Mouse (Mus musculus): ENCODE results near the gene Sept9. TPM values are rescaled to one million over a fixed set of nuclear protein-coding genes. Genes with fewer than 3 reads are reported as not detected.

Gene Sept9
- total RNA-seq, 1 experiment from 2014 or later, result 92.3 TPM

GRCm38 (mm10) chr11:117403073-117403472 lies 203.6 kb downstream of the Sept9 start:
- ATAC-seq (ENCODE audit: extremely low read depth, insufficient number of reproducible peaks, low FRiP score, poor library complexity, severe bottlenecking), result no peak

GRCm38 (mm10) chr11:117403781-117404180 lies 204.3 kb downstream of the Sept9 start:
- no peak for ATAC-seq (ENCODE audit: extremely low read depth, insufficient number of reproducible peaks, low FRiP score, poor library complexity, severe bottlenecking)

GRCm38 (mm10) chr11:117406711-117407110 lies 207.2 kb downstream of the Sept9 start:
- ATAC-seq (ENCODE audit: extremely low read depth, insufficient number of reproducible peaks, low FRiP score, poor library complexity, severe bottlenecking), result no peak

- no peak for ATAC-seq (ENCODE audit: extremely low read depth, insufficient number of reproducible peaks, low FRiP score, poor library complexity, severe bottlenecking)
These were observed 207.7 kb downstream of the Sept9 start for GRCm38 (mm10) chr11:117407196-117407595.

- ATAC-seq (ENCODE audit: extremely low read depth, insufficient number of reproducible peaks, low FRiP score, poor library complexity, severe bottlenecking), result no peak
These were observed 208.4 kb downstream of the Sept9 start for GRCm38 (mm10) chr11:117407651-117408441.

- ATAC-seq (ENCODE audit: extremely low read depth, insufficient number of reproducible peaks, low FRiP score, poor library complexity, severe bottlenecking), result no peak
These were observed 209.1 kb downstream of the Sept9 start for GRCm38 (mm10) chr11:117408442-117409031.

GRCm38 (mm10) chr11:117409331-117409730 lies 209.9 kb downstream of the Sept9 start:
- ATAC-seq (ENCODE audit: extremely low read depth, insufficient number of reproducible peaks, low FRiP score, poor library complexity, severe bottlenecking), result no peak

GRCm38 (mm10) chr11:117410059-117410458 lies 210.6 kb downstream of the Sept9 start:
- no peak for ATAC-seq (ENCODE audit: extremely low read depth, insufficient number of reproducible peaks, low FRiP score, poor library complexity, severe bottlenecking)

- no peak for ATAC-seq (ENCODE audit: extremely low read depth, insufficient number of reproducible peaks, low FRiP score, poor library complexity, severe bottlenecking)
These were observed 212.2 kb downstream of the Sept9 start for GRCm38 (mm10) chr11:117411663-117412062.

Other genes starting within 250 kb of the Sept9 start
- gene Sec14l1, start 84.5 kb upstream of the Sept9 start, total RNA-seq (2017), result 95.3 and 116 TPM in 2 replicates